Mouse (Mus musculus): ENCODE results near the gene BC029722. TPM values are rescaled to one million over a fixed set of nuclear protein-coding genes. Genes with fewer than 3 reads are reported as not detected.

The BC029722 gene
- polyA plus RNA-seq, 1 experiment = 37.5 TPM

- Histone ChIP-seq H3K27me3 (ENCODE audit: control insufficient read depth, insufficient read depth, low read length) (no peaks in the 10 kb centered on the region), H3K4me3 (ENCODE audit: control insufficient read depth, insufficient read depth, low read length) (no peak overlapping the region), H3K27ac (ENCODE audit: control insufficient read depth, insufficient read depth, low read length) (no peak overlapping the region), H3K4me1 (replicated peaks; ENCODE audit: control insufficient read depth, insufficient read depth, low read length) (no peaks in the 10 kb centered on the region), H3K36me3 (ENCODE audit: control insufficient read depth, insufficient read depth, low read length) (no peaks in the 10 kb centered on the region)
- WGBS = 78% methylated on average over 5 of the region's 5 CpGs
- DNase-seq = no peak
- TF ChIP-seq CTCF (IDR thresholded peaks at IDR 0.05; ENCODE audit: borderline replicate concordance, control insufficient read depth, extremely low read depth, insufficient read depth, low read length, poor library complexity) (no peak), POLR2A (IDR thresholded peaks at IDR 0.05; ENCODE audit: control insufficient read depth, extremely low read depth, insufficient read depth, low read length, poor library complexity) (no peak)
Observed at GRCm38 (mm10) chr2:155804053-155804452, 15.2 kb downstream of the BC029722 start.

GRCm38 (mm10) chr2:155802761-155803160 is 16.5 kb downstream of the BC029722 start:
- no peaks in the 10 kb centered on the region for H3K27me3 ChIP-seq (ENCODE audit: control insufficient read depth, insufficient read depth, low read length)
- no peaks in the 10 kb centered on the region for H3K36me3 ChIP-seq (ENCODE audit: control insufficient read depth, insufficient read depth, low read length)
- peak; percentile 29 for DNase-seq
- H3K4me3 ChIP-seq (ENCODE audit: control insufficient read depth, insufficient read depth, low read length) = no peak overlapping the region
- no peak overlapping the region for H3K27ac ChIP-seq (ENCODE audit: control insufficient read depth, insufficient read depth, low read length)
- TF ChIP-seq POLR2A (IDR thresholded peaks at IDR 0.05; ENCODE audit: control insufficient read depth, extremely low read depth, insufficient read depth, low read length, poor library complexity) (no peak), CTCF (IDR thresholded peaks at IDR 0.05; ENCODE audit: borderline replicate concordance, control insufficient read depth, extremely low read depth, insufficient read depth, low read length, poor library complexity) (no peak)
- WGBS = 70% methylated on average over 3 of the region's 3 CpGs
- no peaks in the 10 kb centered on the region for H3K4me1 ChIP-seq (replicated peaks; ENCODE audit: control insufficient read depth, insufficient read depth, low read length)

- 62% methylated on average over 3 of the region's 3 CpGs for WGBS
- no peaks in the 10 kb centered on the region for H3K4me1 ChIP-seq (replicated peaks; ENCODE audit: control insufficient read depth, insufficient read depth, low read length)
- H3K4me3 ChIP-seq (ENCODE audit: control insufficient read depth, insufficient read depth, low read length) = no peak overlapping the region
- no peak for DNase-seq
- no peaks in the 10 kb centered on the region for H3K27me3 ChIP-seq (ENCODE audit: control insufficient read depth, insufficient read depth, low read length)
- no peaks in the 10 kb centered on the region for H3K36me3 ChIP-seq (ENCODE audit: control insufficient read depth, insufficient read depth, low read length)
- H3K27ac ChIP-seq (ENCODE audit: control insufficient read depth, insufficient read depth, low read length) = no peak overlapping the region
- TF ChIP-seq CTCF (IDR thresholded peaks at IDR 0.05; ENCODE audit: borderline replicate concordance, control insufficient read depth, extremely low read depth, insufficient read depth, low read length, poor library complexity) (no peak), POLR2A (IDR thresholded peaks at IDR 0.05; ENCODE audit: control insufficient read depth, extremely low read depth, insufficient read depth, low read length, poor library complexity) (no peak)
Observed at GRCm38 (mm10) chr2:155798613-155799012, 20.6 kb downstream of the BC029722 start.

GRCm38 (mm10) chr2:155794674-155795445 is 24.4 kb downstream of the BC029722 start:
- no peaks in the 10 kb centered on the region for H3K27me3 ChIP-seq (ENCODE audit: control insufficient read depth, insufficient read depth, low read length)
- no peak for DNase-seq
- no peak overlapping the region for H3K4me3 ChIP-seq (ENCODE audit: control insufficient read depth, insufficient read depth, low read length)
- H3K27ac ChIP-seq (ENCODE audit: control insufficient read depth, insufficient read depth, low read length) = no peak overlapping the region
- TF ChIP-seq CTCF (IDR thresholded peaks at IDR 0.05; ENCODE audit: borderline replicate concordance, control insufficient read depth, extremely low read depth, insufficient read depth, low read length, poor library complexity) (no peak), POLR2A (IDR thresholded peaks at IDR 0.05; ENCODE audit: control insufficient read depth, extremely low read depth, insufficient read depth, low read length, poor library complexity) (no peak)
- H3K36me3 ChIP-seq (ENCODE audit: control insufficient read depth, insufficient read depth, low read length) = no peaks in the 10 kb centered on the region
- WGBS = 98% methylated on average over 12 of the region's 12 CpGs
- H3K4me1 ChIP-seq (replicated peaks; ENCODE audit: control insufficient read depth, insufficient read depth, low read length) = no peaks in the 10 kb centered on the region

GRCm38 (mm10) chr2:155792899-155793298 is 26.3 kb downstream of the BC029722 start:
- Histone ChIP-seq H3K27ac (ENCODE audit: control insufficient read depth, insufficient read depth, low read length) (no peak overlapping the region), H3K27me3 (ENCODE audit: control insufficient read depth, insufficient read depth, low read length) (no peaks in the 10 kb centered on the region; the same call in 1 of the 2 replicates), H3K36me3 (ENCODE audit: control insufficient read depth, insufficient read depth, low read length) (no peaks in the 10 kb centered on the region), H3K4me1 (replicated peaks; ENCODE audit: control insufficient read depth, insufficient read depth, low read length) (no peaks in the 10 kb centered on the region), H3K4me3 (ENCODE audit: control insufficient read depth, insufficient read depth, low read length) (no peak overlapping the region)
- no peak for DNase-seq
- 35% methylated on average over 12 of the region's 12 CpGs for WGBS
- TF ChIP-seq CTCF (IDR thresholded peaks at IDR 0.05; ENCODE audit: borderline replicate concordance, control insufficient read depth, extremely low read depth, insufficient read depth, low read length, poor library complexity) = no peak
- no peak for TF ChIP-seq POLR2A (IDR thresholded peaks at IDR 0.05; ENCODE audit: control insufficient read depth, extremely low read depth, insufficient read depth, low read length, poor library complexity)

GRCm38 (mm10) chr2:155787949-155788931 is 31.0 kb downstream of the BC029722 start:
- no peaks in the 10 kb centered on the region for H3K36me3 ChIP-seq (ENCODE audit: control insufficient read depth, insufficient read depth, low read length)
- 68% methylated on average over 18 of the region's 18 CpGs for WGBS
- H3K4me1 ChIP-seq (replicated peaks; ENCODE audit: control insufficient read depth, insufficient read depth, low read length) = no peaks in the 10 kb centered on the region
- TF ChIP-seq CTCF (IDR thresholded peaks at IDR 0.05; ENCODE audit: borderline replicate concordance, control insufficient read depth, extremely low read depth, insufficient read depth, low read length, poor library complexity) (no peak), POLR2A (IDR thresholded peaks at IDR 0.05; ENCODE audit: control insufficient read depth, extremely low read depth, insufficient read depth, low read length, poor library complexity) (no peak)
- no peaks in the 10 kb centered on the region; the same call in 1 of the 2 replicates for H3K27me3 ChIP-seq (ENCODE audit: control insufficient read depth, insufficient read depth, low read length)
- H3K4me3 ChIP-seq (ENCODE audit: control insufficient read depth, insufficient read depth, low read length) = no peak overlapping the region
- H3K27ac ChIP-seq (ENCODE audit: control insufficient read depth, insufficient read depth, low read length) = no peak overlapping the region
- no peak for DNase-seq

Data from thymus, adult 2 months (tissue).